Mouse (Mus musculus) stomach, postnatal 0 days (tissue): Measurements from ENCODE around the gene Mdp1. TPM values are rescaled to one million over a fixed set of nuclear protein-coding genes. Genes with fewer than 3 reads are reported as not detected.

Experiments
- ATAC-seq: fragments of 200-750 bp; cut with Nextera tagmentation; 2 replicates; pipeline ENCODE4 v1.8.0; 2017; ENCODE audit not compliant: low FRiP score, low TSS enrichment
- DNase-seq: peaks from one replicate; pipeline ENCODE4 v3.0.0-alpha.2; 2016; ENCODE audit warnings: low spot score
- H3K27ac ChIP-seq: fragments of 300-500 bp; sonication (generic); replicated peaks from 2 replicates; pipeline ENCODE4 v1.5.1; 2014; ENCODE audit warnings: mild to moderate bottlenecking, control low read depth
- H3K27me3 ChIP-seq: fragments of 300-500 bp; sonication (generic); 2 replicates; pipeline ENCODE4 v1.6.1; 2014; ENCODE audit warnings: low read length; ENCODE audit not compliant: control insufficient read depth, insufficient read depth
- H3K36me3 ChIP-seq: fragments of 300-500 bp; sonication (generic); 2 replicates; pipeline ENCODE4 v1.6.1; 2014; ENCODE audit warnings: low read length, mixed read lengths; ENCODE audit not compliant: control insufficient read depth, insufficient read depth
- H3K4me1 ChIP-seq: fragments of 300-500 bp; sonication (generic); replicated peaks from 2 replicates; pipeline ENCODE4 v1.6.1; 2014; ENCODE audit warnings: antibody characterized with exemption; ENCODE audit not compliant: control insufficient read depth, insufficient read depth
- H3K4me2 ChIP-seq: fragments of 300-500 bp; sonication (generic); replicated peaks from 2 replicates; pipeline ENCODE4 v1.6.1; 2014; ENCODE audit warnings: low read depth, mild to moderate bottlenecking, control low read depth, moderate library complexity
- H3K4me3 ChIP-seq: fragments of 300-500 bp; sonication (generic); 2 replicates; pipeline ENCODE4 v1.5.1; 2014; ENCODE audit warnings: low read depth, low read length, control low read depth
- H3K9ac ChIP-seq: fragments of 300-500 bp; sonication (generic); 2 replicates; pipeline ENCODE4 v1.6.1; 2014; ENCODE audit warnings: mild to moderate bottlenecking, low read length, control low read depth, mixed read lengths
- H3K9me3 ChIP-seq: fragments of 300-500 bp; sonication (generic); 2 replicates; pipeline ENCODE4 v1.6.1; 2016; ENCODE audit warnings: low read length; ENCODE audit not compliant: control insufficient read depth
- CTCF ChIP-seq: IDR thresholded peaks from 2 replicates; pipeline ENCODE4 v1.5.1; 2016; ENCODE audit warnings: antibody characterized with exemption, low read depth, mild to moderate bottlenecking, moderate library complexity
- EP300 ChIP-seq: optimal IDR thresholded peaks from 2 replicates; pipeline ENCODE3; 2016; ENCODE audit warnings: antibody characterized with exemption
- WGBS: fragments of 180-500 bp; shearing (Covaris S2); extraction: QIAGEN DNeasy Blood & Tissue Kit; methylation state at CpG from one replicate; pipeline ENCODE4 v1.1.7; 2014; 5-methylcytosine and 5-hydroxymethylcytosine counted together
- polyA plus RNA-seq: library from polyadenylated mRNA; unstranded; fragments of >200 nt; fragmentation: Nextera tagmentation; extraction: Ambion mirVana; gene quantifications from 2 replicates; pipeline ENCODE4 v1.2.1, GENCODE M21; 2015

Mdp1 gene
- polyA plus RNA-seq, 1 experiment from 2014 or later = 46.5 TPM

DNA sequence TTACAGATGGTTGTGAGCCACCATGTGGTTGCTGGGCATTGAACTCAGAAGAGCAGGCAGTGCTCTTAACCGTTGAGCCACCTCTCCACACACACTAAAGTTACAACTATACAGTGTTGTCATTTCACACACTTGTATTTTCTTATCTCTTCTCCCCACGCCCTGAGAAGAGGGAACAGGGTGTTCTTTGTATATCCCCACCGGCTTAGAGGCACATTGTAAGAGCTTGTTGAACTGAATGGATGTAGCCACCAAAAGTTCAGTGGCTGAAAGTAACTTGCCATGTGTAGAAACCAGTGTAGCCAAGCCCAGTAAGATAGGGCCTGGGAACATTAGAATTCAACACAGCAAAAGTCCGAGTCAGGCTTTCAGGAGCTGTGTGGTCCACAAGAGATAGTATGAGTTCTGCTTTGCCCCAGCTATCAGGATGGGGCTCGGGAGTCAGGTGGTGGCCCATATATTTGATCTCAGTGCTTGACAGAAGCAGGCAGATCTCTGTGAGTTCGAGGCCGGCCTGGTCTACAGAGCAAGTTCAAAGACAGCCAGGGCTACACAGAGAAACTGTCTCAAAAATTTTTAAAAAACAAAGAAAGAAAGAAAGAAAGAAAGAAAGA, 45.6 kb downstream of the Mdp1 start:
- peak; percentile 36; the same call in 1 of the 2 replicates for ATAC-seq

DNA sequence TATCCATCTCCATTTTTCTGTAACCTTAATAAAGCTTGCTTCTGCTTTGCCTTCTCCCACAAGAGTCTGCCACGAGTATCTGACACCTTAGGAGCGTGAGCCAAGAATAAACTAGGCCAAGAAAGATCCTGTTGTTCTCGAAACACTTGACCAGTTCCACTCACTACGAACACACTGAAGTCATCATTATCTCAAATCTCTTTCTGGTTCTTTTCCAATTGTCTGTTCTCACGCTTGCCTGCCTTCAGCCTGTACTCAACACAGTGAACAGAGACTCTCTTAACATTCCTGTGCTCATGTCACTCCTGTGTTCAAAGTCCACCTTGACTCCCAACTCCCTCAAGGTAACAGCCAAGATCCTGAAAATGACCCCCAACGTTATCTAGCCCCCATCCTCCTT, 47.0 kb downstream of the Mdp1 start:
- Histone ChIP-seq H3K4me3 (no peak overlapping the region), H3K4me1 (no peaks in the 10 kb centered on the region), H3K36me3 (no peaks in the 10 kb centered on the region; the same call in 1 of the 2 replicates), H3K27ac (no peak overlapping the region), H3K4me2 (no peak overlapping the region), H3K9me3 (no peaks in the 10 kb centered on the region), H3K27me3 (no peaks in the 10 kb centered on the region), H3K9ac (no peak overlapping the region)
- TF ChIP-seq EP300 = no peak
- no peak for TF ChIP-seq CTCF
- no peak for ATAC-seq
- 52% methylated on average over 6 of the region's 6 CpGs for WGBS
- DNase-seq = no peak

More for the DNA sequence above, 45.6 kb downstream of the Mdp1 start:
- Histone ChIP-seq H3K9ac (no peak overlapping the region), H3K9me3 (no peaks in the 10 kb centered on the region), H3K27me3 (no peaks in the 10 kb centered on the region), H3K4me1 (no peaks in the 10 kb centered on the region), H3K4me3 (no peak overlapping the region), H3K27ac (no peak overlapping the region), H3K36me3 (no peaks in the 10 kb centered on the region), H3K4me2 (no peak overlapping the region)
- DNase-seq = no peak
- 76% methylated on average over 7 of the region's 7 CpGs for WGBS
- no peak for TF ChIP-seq EP300
- no peak for TF ChIP-seq CTCF

DNA sequence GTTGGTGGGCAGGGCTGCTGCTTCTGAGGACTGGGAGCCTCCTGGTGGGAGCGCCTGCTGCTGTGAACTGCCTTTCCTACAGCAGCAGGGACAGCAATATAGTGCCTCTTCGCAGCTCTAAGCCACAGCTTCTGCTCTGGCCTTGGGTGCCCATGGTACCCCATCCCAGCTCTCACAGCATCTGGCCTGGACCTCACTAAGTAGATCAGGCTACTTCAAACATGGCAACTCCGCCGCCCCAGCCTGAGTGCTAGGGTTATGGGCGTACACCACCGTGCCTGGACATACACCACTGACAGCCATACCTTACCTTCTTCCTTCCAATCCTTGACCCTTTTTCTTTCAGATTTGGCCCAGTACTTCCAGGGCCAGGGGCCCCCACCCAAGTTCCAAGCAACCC, 52.0 kb downstream of the Mdp1 start:
- Histone ChIP-seq H3K4me3 (no peak overlapping the region), H3K9me3 (no peaks in the 10 kb centered on the region), H3K4me2 (no peak overlapping the region), H3K4me1 (no peaks in the 10 kb centered on the region), H3K36me3 (no peaks in the 10 kb centered on the region; the same call in none of the 2 replicates), H3K27me3 (no peaks in the 10 kb centered on the region), H3K27ac (no peak overlapping the region), H3K9ac (no peak overlapping the region)
- no peak for ATAC-seq
- TF ChIP-seq CTCF (no peak), EP300 (no peak)
- no peak for DNase-seq
- 92% methylated on average over 6 of the region's 6 CpGs for WGBS

Other genes with a start within 250 kb of the Mdp1 start
- 53.7 and 54.5 TPM in 2 replicates for gene Dhrs4, start 181.8 kb downstream of the Mdp1 start, polyA plus RNA-seq
- gene Carmil3, start 169.9 kb downstream of the Mdp1 start, polyA plus RNA-seq = 0.46 and 0.81 TPM in 2 replicates
- gene Cpne6, start 150.1 kb downstream of the Mdp1 start, polyA plus RNA-seq = 0.08 and 0.17 TPM in 2 replicates
- 0.11 TPM in 1 of 2 replicates, not detected in the other for gene Nrl, start 135.5 kb downstream of the Mdp1 start, polyA plus RNA-seq
- 15.7 and 16.1 TPM in 2 replicates for gene Pck2, start 120.2 kb downstream of the Mdp1 start, polyA plus RNA-seq
- 45.9 and 51.0 TPM in 2 replicates for gene Dcaf11, start 100.5 kb downstream of the Mdp1 start, polyA plus RNA-seq
- 0.57 and 0.93 TPM in 2 replicates for gene A730061H03Rik, start 100.1 kb downstream of the Mdp1 start, polyA plus RNA-seq
- 0.30 and 0.35 TPM in 2 replicates for gene Fitm1, start 84.9 kb downstream of the Mdp1 start, polyA plus RNA-seq
- 130 and 136 TPM in 2 replicates for gene Psme1, start 82.4 kb downstream of the Mdp1 start, polyA plus RNA-seq
- gene Emc9, start 75.2 kb downstream of the Mdp1 start, polyA plus RNA-seq = 13.1 and 14.5 TPM in 2 replicates
- gene Psme2, start 69.4 kb downstream of the Mdp1 start, polyA plus RNA-seq = 268 and 316 TPM in 2 replicates
- 9.5 and 11.3 TPM in 2 replicates for gene Rnf31, start 68.8 kb downstream of the Mdp1 start, polyA plus RNA-seq
- gene Irf9, start 56.9 kb downstream of the Mdp1 start, polyA plus RNA-seq = 14.1 and 14.7 TPM in 2 replicates
- gene Rec8, start 42.5 kb downstream of the Mdp1 start, polyA plus RNA-seq = 4.5 TPM in 2 replicates
- 28.8 and 38.3 TPM in 2 replicates for gene Ipo4, start 24.6 kb downstream of the Mdp1 start, polyA plus RNA-seq
- 1.2 and 1.3 TPM in 2 replicates for gene Gm49378, start 22.6 kb downstream of the Mdp1 start, polyA plus RNA-seq
- 71.7 and 75.6 TPM in 2 replicates for gene Tm9sf1, start 16.7 kb downstream of the Mdp1 start, polyA plus RNA-seq
- gene Tssk4, start 10.3 kb downstream of the Mdp1 start, polyA plus RNA-seq = 0.46 and 0.57 TPM in 2 replicates
- 24.8 and 26.8 TPM in 2 replicates for gene Gmpr2, start 11.4 kb upstream of the Mdp1 start, polyA plus RNA-seq
- gene Nedd8, start 11.6 kb upstream of the Mdp1 start, polyA plus RNA-seq = 402 and 425 TPM in 2 replicates
- 17.5 and 17.8 TPM in 2 replicates for gene Tinf2, start 21.3 kb upstream of the Mdp1 start, polyA plus RNA-seq
- 79.0 and 80.6 TPM in 2 replicates for gene Tgm1, start 53.4 kb upstream of the Mdp1 start, polyA plus RNA-seq
- gene Rabggta, start 61.8 kb upstream of the Mdp1 start, polyA plus RNA-seq = 25.7 and 27.3 TPM in 2 replicates
- gene Dhrs1, start 85.2 kb upstream of the Mdp1 start, polyA plus RNA-seq = 92.3 and 99.5 TPM in 2 replicates
- gene Nop9, start 85.2 kb upstream of the Mdp1 start, polyA plus RNA-seq = 16.8 and 19.8 TPM in 2 replicates
- gene Cideb, start 98.0 kb upstream of the Mdp1 start, polyA plus RNA-seq = 12.3 and 13.6 TPM in 2 replicates
- gene Ltb4r2, start 100.9 kb upstream of the Mdp1 start, polyA plus RNA-seq = 3.2 and 3.8 TPM in 2 replicates
- 1.8 TPM in 2 replicates for gene Ltb4r1, start 105.5 kb upstream of the Mdp1 start, polyA plus RNA-seq
- gene Adcy4, start 123.6 kb upstream of the Mdp1 start, polyA plus RNA-seq = 2.3 and 2.5 TPM in 2 replicates
- 8.7 and 13.2 TPM in 2 replicates for gene Ripk3, start 128.4 kb upstream of the Mdp1 start, polyA plus RNA-seq
- 11.2 and 12.5 TPM in 2 replicates for gene Nfatc4, start 162.6 kb upstream of the Mdp1 start, polyA plus RNA-seq
- 2.8 and 3.2 TPM in 2 replicates for gene Nynrin, start 193.5 kb upstream of the Mdp1 start, polyA plus RNA-seq
- 0.56 and 0.65 TPM in 2 replicates for gene Cbln3, start 223.9 kb upstream of the Mdp1 start, polyA plus RNA-seq
- gene Khnyn, start 224.4 kb upstream of the Mdp1 start, polyA plus RNA-seq = 6.4 and 7.5 TPM in 2 replicates
- 48.4 and 52.0 TPM in 2 replicates for gene Sdr39u1, start 239.8 kb upstream of the Mdp1 start, polyA plus RNA-seq